Mouse (Mus musculus): Measurements from ENCODE around the gene Etfbkmt.
"Not testable (repeated sequence)": the region's sequence is repeated elsewhere in the genome, so short reads cannot be mapped to it uniquely, and the experiment has no call there.

Gene Etfbkmt

DNA sequence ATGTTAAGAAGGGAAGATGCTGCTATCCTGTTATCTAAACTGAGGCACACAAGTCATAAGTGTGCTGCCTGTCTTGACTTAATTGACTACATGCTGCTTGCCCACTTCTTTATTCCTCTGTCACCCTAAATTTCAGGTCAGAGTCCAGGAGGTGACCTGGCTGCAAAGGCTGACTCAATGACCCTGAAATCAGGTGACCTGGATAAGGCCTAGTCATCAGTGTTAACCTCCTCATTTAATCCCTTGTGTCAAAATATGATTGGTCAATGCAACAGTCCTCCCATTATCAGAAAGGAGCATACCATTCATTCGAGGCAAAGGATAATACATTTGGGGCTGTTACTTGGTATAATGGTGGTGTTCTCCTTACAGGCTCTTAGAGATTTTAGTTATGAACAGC is at the start of gene Etfbkmt:
TSS of gene Etfbkmt (plus strand) at position 379 of the 400 bp plus-strand sequence.
- no peak for DNase-seq (ENCODE audit: low read depth, low spot score)

DNA sequence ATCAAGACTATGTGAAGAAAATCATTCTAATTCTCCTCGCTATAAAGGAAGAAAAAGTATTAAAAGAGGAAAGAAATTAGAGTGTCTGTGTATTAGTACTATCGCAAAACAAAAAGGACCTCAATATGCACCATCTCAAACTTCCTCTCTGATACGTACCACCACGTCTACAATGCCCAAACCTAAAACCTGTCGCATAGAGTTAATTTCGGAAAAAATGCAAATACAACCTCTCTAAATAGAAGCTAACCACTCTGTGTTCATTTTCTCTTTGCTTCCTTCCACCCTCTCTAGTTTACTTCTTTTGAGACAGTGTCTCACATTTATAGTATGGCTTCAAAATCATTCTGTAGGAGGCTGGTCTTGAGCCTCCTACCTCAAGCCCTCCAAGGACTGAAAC is 47.2 kb upstream of the Etfbkmt start:
- no peak for DNase-seq (ENCODE audit: low read depth, low spot score)

DNA sequence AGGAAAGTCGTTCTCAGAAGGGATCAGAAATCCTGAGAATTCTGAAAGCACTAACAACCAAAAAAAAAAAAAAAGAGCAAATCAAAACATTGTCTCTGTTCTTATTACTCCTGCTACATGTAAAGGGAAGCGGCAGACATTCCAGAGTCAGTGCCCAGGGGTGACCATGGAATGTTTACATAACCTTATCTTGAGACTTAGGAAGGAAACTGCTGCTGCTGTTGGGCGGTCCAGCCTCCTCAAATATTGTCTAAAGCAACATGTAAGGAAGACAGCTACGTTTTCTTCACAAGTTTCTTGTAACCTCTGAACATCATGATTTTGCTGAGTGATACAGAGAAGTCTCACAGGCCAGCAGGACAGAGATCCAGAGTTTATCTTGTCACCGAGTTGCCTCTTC is 46.2 kb upstream of the Etfbkmt start:
- DNase-seq (ENCODE audit: low read depth, low spot score), result no peak

DNA sequence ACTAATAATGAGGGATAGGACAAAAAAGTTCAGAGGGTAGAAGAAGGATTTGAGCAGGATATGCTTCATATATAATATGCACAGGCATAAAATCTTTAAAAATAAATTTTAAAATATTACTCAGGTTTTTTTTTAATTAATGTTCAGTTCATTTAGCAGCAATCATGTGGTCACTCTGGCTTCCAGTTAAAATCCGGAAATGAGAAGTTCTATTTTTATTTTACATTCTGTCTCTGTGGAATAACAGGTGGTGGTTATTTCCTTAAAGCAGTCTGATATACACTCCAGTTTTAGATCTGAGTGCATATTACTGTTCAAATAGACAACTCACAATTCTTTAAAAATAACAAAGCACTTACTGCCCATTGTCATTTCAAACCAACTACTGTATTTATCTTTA is 45.1 kb upstream of the Etfbkmt start:
- DNase-seq (ENCODE audit: low read depth, low spot score), result no peak

DNA sequence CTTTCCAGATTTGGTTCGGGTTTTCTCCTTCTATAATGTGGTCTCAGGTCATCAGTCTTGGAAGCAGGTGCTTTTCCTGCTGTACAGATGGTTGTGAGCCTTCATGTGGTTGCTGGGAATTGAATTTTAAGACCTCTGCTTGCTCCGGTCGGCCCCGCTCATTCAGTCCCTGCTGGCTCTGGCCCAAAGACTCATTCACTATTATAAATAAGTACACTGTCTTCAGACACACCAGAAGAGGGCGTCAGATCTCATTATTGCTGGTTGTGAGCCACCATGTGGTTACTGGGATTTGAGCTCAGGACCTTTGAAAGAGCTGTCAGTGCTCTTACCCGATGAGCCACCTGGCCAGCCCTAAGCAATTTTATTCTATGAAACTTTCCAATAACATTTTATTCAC is 44.3 kb upstream of the Etfbkmt start:
- DNase-seq (ENCODE audit: low read depth, low spot score), result peak; percentile 41

DNA sequence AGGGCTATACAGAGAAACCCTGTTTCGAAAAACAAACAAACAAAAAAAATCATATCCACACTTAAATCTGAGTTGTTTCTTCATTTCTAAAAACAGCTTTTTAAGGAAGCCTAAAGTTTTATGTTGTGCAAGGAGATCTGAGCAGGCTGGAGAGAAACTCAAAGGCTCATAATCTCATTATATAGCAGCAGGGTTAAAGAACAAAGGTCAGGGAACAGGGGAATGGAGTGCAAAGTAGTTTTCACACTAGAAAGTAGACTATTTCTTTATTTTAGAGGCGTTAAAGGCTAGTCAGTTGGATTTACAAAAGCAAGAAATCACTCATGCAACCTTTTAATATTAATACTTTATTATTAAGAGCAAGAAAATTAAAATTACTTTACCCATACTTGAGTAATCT is 43.4 kb upstream of the Etfbkmt start:
- no peak for DNase-seq (ENCODE audit: low read depth, low spot score)

DNA sequence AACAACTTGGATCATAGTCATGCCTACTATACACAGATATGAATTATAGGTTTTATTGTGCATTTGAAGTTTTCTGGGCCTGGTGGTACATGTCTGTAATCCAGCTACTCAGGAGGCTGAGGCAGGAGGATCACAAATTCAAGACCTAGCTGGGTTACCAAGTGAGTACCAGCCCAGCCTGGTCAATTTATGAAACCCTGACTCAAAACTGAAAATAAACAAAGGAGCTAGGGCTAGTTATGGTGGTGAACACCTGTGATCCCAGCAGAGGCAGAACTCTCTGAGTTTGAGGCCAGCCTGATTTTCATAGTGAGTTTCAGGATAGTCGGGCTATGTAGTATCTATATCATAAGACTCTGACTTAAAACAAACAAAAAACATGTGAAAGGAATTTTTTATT is 42.4 kb upstream of the Etfbkmt start:
- DNase-seq (ENCODE audit: low read depth, low spot score), result no peak

DNA sequence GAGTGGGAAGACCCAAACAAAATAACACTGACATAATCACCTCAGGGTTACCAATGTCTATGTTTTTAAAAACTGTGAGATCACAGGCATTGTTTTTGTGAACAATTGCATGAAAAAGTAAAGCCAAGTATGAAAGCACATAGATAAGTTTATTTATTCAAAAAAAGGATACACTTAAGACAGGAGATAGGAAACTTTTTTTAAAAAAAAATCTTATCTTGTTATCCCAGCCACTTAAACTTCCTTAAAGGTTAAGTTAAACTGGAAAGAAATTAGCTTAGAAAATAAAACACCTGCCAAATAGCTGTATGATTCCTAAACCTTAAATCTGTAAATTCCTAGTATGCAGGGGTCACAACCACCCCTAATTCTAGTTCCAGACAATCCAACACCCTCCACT is 40.7 kb upstream of the Etfbkmt start:
- no peak for DNase-seq (ENCODE audit: low read depth, low spot score)

DNA sequence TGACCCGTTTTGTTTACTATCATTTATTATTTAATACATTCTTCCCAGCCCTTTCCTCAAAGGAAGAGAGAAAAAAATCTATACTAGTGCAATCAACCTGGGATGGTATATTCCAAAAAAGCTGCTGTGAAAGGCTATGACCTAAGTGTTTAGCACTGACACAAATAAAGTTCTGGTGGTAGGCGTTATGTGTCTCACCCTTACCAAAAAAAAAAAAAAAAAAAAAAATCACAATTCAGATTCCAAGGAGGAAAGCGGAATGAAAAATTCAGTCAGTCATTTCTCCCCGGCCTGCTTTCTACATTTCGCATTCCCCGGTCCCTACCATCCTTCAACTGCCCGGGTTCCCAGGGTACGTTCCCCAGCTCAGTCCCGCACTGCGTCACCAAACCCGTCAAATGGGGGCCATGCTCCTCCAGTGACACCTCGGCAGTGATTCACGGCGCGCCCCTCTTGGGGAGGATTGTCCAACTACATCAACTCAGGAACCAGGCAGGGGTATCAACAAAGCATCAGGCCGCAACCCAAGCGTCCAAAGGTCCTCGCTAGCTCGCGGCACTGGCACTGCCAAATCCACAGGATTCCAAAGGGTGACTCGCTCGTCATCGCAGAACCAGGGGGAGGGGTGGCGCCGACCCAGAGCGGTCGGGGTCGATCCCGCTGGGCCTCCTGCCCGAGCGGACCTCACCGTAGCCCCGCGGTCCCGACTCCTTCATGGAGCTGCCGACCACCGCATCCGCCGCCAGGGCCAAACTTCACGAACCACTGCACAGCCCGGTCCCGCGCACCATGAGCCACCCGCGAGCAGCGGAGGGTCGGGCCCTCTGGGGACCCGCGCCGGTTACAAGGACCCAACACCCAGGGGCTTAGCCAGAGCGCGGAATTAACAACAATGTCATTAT is 39.2 kb upstream of the Etfbkmt start:
- DNase-seq (ENCODE audit: low read depth, low spot score), result peak; percentile 68

DNA sequence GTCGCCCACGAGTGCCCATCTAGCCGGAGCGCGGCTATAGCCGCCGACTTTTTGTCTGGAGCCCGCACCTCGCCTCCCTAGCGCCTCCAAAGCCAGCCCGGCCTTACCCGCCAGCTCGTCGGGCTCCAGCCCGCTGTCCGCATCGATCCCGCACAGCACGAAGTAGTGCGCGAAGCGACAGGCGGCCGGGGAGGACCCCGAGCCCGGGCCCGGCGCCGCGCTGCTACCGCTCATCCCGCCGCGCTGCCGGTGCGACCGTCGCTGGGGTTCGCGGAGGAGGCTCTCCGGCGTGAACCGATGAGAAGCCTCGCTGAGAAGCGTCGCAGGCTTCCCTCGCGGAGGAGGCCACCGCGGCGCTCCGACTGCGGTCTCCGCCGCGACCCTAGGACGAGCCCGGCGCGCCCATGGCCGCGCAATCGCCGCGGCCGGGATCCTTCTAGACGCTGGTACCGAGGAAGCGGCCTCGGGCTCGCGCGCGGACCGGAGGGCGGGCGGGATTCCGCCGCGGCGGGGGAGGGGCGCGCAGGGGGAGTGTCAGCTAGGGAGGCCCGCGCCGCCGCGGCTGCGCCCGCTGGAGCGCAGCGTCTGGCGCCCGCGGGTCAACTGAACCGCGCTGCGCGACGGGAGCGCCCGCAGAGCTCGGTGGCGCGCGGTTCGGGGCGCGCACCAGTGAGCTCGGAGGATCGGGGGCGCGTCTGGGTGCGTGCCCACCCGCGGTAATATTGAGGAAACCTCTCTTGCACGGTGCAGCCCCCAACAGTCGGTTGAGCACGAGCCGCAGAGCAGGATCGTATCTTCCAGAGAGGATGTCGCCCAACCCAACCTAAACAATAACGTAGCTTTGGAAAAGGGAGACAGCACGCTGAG is 38.3 kb upstream of the Etfbkmt start, which contains the start of gene Dennd5b:
TSS of gene Dennd5b (minus strand) at position 605 of the 867 bp plus-strand sequence.
- peak; percentile 57 for DNase-seq (ENCODE audit: low read depth, low spot score)

DNA sequence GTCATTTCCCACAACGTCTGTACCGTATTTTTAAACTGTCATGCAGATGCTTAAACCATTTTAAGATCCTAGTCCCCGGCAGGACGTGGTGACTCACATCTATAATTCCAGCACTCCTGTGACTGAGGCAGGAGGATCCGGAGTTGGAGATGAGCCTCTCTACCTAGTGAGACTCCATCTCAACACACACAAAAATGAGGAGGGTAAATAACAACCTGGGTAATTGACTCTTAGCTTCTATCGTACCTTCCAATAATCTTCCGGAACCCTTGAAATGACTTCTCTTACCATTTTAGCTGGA is 37.8 kb upstream of the Etfbkmt start:
- DNase-seq (ENCODE audit: low read depth, low spot score), result no peak

DNA sequence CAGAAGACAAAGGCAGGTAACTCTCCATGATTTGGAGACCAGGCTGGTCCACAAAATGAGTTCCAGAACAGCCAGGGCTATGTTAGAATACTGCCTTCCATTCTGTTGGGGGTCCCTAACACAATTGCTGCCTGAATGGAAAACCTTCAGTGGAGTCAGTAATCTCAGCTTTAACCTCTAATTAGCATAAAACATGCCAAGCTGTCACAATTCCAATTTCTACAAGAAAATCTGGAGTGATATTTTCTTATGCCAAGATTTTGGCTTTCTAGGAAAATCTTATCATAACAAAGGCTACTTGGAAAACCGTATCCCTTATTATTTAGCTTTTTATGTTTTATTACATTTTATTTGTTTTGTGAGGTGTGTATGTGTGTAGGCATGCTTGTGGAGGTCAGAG is 36.2 kb upstream of the Etfbkmt start:
- no peak for DNase-seq (ENCODE audit: low read depth, low spot score)

DNA sequence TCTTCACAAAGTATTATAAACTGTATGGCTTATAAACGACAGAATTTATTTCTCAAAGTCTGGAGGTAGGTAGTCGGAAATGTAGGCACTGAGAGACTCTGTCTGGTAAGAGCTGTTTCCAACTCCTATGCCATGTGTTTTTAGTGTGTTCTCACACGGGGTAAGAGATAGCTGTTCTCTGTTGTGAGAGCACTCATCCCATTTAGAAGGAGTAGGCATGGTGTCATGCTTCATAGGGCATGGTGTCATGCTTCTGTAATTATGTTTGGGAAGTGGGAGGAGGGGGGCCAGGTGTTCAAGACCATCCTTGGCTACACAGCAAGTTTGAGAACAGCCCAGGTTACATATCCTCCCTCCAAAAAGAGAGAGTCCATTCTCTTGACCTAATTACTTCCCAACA is 32.0 kb upstream of the Etfbkmt start:
- no peak for DNase-seq (ENCODE audit: low read depth, low spot score)

DNA sequence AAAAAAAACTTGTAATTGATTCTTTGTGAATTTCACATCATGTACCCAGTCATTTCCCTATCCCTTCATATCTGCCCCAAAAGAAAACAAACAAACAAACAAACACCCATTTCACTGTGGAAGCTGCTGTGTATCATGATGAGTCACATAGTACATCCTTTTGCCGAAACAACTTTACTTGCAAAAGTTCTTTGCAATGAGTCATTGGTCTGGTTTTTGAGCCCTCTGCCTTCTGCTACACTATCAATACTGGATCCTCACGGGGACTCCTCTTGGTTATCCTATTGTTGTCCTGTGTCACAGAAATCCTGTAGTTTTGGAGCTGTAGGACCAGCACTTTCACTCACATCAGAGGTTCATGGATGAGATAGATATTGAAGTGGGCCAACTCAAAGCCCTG is 30.7 kb upstream of the Etfbkmt start:
- DNase-seq (ENCODE audit: low read depth, low spot score), result no peak

DNA sequence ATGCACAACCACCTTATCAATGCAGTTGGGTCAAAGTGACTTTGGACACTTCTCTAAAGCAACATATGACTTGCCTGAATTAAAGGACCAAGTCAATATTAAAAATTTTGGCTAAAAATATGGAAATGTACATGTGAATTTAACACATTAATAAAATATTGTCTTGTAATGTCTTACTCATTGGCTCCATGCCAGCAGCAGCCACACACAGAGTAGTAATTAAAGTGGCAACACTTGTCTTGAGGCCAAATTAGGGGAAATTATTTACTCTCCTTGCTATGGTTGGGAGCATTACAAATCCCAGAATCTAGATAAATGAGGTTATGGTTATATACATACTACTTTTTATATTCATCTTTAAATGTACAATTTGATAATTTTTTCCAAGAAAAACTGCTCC is 22.7 kb upstream of the Etfbkmt start:
- DNase-seq (ENCODE audit: low read depth, low spot score), result no peak

DNA sequence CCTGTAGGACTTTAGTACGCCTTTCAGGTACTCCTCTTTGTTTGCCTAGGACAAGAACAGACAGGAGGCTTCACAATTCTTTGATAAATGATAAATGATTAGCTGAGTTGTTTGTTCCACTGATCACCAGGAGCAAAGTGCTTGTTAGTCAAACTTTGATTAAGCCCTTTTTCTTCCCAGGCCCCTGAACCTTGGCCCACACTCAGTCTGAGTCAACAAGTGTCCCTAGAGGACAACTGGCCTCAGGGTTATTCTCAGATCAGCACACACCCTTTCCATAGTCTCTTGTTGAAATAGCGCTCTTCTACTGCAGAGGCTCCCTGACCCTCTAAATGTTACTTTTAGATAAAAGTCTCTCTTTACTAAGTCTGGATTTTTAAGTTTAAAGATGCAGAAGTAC is 20.7 kb upstream of the Etfbkmt start:
- no peak for DNase-seq (ENCODE audit: low read depth, low spot score)

DNA sequence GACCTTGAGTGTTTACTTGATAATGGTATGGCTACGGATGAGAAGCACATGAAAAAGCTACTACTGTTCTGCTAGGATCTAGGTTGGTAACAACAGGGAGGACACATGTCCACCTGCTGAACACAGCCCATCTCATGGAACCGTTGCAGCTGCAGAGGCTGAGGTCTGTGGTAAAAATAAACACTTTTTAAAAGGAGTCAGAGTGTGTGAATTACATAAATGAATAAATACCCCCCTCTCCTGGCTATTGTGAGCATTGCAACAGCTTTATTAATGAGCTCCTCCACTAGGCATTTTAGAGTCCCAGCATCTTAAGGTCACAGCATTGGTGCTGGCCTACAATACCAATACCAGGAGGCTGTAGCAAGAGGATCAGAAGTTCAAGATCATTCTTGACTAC is 19.8 kb upstream of the Etfbkmt start:
- peak; percentile 75 for DNase-seq (ENCODE audit: low read depth, low spot score)

DNA sequence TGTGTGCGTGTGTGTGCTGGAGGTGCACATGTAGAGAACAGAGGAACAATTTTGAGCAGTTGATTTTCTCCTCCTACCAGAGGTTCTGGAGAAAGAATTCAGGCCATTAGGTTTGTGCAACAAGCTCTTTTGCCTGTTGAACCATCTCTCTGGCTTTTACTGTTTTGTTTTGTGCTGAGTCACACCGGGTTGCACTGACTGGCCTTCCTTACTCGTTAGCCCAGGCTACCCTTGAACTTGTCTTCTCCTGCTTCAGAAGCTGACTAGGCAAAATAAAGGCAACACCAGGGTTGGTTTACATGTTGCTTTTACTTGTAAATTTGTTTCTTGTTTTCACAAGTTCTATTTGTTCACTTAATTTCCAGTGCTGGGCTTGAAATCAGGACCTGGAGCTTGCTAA is 16.6 kb upstream of the Etfbkmt start:
- no peak for DNase-seq (ENCODE audit: low read depth, low spot score)

DNA sequence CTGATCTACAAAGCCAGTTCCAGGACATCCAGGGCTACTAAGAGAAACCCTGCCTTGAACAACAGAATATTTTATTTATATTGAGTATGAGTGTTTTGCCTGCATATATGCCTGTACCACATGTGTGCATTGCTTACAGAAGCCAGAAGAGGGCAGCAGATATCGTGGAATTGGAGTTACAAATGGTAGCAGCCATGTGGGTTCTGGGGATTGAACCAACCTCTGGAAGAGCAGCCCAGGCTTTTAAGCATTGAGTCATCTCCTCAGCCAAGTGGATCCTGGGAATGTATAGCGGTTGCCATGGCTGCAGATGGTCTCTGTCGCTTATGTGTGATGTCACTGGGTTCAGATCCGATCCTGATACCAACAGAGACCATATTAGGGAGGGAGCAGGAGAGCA is 13.0 kb upstream of the Etfbkmt start:
- DNase-seq (ENCODE audit: low read depth, low spot score), result peak; percentile 94

DNA sequence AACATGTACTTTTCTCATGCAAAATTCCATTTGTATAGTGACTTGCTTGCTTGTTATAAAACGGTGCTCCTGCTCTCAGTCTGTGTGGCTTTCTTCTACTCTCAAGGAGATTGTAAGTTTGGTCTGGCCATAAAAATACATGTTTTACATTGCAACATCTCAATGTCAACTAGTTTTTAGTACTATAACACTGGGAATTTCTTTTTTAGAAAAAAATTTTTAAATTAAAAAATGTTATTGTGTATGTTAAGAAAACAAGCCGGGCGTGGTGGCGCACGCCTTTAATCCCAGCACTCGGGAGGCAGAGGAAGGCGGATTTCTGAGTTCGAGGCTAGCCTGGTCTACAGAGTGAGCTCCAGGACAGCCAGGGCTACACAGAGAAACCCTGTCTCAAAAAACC is 9.8 kb upstream of the Etfbkmt start, which contains the start of gene Gm10203:
TSS of gene Gm10203 (plus strand) at position 301 of the 400 bp plus-strand sequence.
- DNase-seq (ENCODE audit: low read depth, low spot score), result not testable (repeated sequence)

DNA sequence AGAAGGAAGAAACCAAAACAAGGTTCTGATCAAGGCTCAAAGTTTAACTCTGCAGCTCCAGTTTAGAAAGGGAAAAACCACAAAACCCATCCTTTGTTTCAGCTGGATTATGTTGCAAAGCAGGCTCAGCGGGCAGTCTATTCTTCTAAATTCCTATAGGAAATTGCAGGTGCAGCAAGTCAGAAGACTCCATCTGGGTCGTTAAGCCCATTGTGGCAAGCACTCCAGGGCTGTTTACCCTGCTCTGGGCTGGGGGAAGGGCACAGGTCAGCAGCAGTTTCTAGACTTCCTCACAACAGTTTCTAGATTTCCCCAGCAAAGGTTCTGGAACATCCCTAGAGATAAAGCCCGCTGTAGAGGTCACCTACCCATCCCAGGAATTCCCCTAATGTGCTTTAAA is 8.5 kb upstream of the Etfbkmt start:
- peak; percentile 100 for DNase-seq (ENCODE audit: low read depth, low spot score)

DNA sequence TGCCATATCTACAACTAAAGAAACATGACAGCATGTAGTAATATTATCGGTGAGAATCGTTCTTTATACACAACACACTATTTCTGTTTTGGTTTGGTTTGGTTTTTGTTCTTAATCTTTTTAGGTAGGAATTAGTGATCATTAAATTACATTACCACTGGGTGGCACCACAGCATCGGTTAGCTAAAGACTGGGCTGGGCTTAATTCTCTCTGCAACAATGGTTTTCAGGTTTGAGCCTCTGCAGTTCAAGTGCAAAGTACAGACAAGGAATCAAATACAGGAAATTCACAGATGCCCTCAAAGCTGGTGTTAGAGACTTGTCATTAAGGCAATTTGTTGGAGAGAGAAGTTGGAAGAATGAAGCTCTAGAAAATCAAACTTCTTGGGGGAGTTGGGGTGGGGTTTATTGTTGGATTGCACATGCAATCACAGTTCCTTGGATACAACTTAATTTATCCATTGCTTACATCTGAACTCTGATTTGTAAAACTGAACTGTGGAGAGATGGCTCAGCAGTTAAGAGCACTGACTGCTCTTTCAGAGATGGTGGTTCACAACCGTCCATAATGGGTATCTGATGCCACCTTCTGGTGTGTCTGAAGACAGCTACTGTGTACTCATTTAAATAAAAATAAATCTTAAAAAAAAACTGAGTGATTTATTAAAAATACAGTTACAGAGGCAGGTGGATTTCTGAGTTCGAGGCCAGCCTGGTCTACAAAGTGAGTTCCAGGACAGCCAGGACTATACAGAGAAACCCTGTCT is 7.2 kb upstream of the Etfbkmt start:
- DNase-seq (ENCODE audit: low read depth, low spot score), result peak; percentile 91
